Mouse (Mus musculus) kidney, adult 18-20 months (tissue): ENCODE data around the gene Pot1a.

Experiments used
- DNase-seq: peaks from one replicate; pipeline ENCODE4 v3.0.0; 2021

Pot1a gene

DNA sequence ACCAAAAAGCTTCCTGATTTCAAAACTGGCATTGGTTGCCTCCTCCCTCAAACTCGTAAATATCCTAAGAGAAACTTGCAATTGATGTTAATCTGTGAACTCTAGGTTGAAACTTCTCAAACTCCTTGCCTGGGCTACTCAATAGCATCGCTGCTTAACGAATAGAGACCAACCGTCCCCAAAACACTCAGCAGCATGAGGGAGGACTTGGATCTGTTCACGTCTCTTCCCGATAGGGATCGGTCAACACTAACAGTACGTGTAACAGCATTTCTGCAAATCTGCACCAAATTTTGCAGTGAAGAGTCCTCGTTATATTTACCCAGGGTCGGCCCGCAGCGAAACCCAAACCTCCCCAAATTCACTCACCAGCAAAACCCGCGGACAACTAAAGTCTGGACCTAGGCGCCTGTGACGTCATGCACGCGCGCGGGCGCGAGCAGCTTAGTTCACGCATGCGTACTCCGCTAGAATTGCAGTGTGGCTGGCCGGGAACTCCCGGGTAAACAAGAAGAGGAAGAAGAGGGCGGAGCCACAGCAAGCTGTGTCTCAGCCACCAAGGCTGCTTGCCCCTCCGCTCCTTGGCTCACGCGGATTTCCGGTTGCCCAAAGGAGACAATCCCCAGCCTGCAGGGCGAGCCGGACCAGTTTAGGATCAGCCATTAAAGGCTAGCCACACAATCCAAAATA lies at the start of gene Pot1a:
Pot1a (minus strand) TSS at position 441 of the 690 bp plus-strand sequence.
- peak; percentile 96 for DNase-seq

- no peak for DNase-seq
Measured at GRCm38 (mm10) chr6:25836261-25836660, 27.2 kb upstream of the Pot1a start.

GRCm38 (mm10) chr6:25806021-25806420 lies 3.0 kb downstream of the Pot1a start:
- DNase-seq: no peak

- no peak for DNase-seq
Measured at GRCm38 (mm10) chr6:25802269-25802668, 6.8 kb downstream of the Pot1a start.

DNA sequence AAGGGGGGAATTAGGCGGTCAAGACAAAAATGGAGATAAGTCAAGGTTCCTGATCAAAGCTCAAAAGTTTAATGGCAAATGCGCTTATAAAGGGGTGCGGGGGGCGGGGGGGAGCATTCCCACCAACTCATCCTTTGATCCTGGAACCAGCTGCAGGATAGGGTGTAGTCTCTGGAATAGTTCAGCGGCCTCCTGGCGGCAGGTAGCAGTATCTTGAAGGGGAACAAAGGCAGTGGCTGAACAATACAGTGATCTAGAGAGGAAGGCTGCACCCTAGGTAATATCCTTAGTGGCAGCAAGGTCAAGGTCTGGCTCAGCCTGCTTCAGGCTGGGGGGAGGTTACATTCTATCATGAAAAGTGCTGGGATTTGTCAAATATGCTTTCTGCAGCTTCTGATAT lies 7.8 kb downstream of the Pot1a start:
- no peak for DNase-seq

DNA sequence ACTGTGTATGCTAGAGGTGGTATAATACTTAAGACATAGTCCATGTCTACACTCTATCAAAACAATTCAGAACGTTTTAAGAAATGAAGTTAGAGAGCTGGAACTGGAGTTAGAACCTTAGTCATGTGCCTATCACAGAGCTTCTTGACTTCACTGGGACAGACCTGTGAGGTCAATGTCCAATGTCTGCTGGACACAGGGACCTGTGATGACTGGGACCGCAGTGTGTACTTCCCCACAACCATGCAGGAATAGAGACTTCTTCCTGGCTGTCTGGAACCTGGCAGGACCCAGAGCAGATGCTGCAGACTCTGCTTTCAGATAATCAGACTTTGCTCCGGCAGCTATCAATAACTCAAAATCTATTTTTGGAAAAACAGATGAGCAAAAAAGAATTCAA lies 40.8 kb downstream of the Pot1a start:
- no peak for DNase-seq

GRCm38 (mm10) chr6:25767552-25767951 lies 41.5 kb downstream of the Pot1a start:
- DNase-seq: no peak

DNA sequence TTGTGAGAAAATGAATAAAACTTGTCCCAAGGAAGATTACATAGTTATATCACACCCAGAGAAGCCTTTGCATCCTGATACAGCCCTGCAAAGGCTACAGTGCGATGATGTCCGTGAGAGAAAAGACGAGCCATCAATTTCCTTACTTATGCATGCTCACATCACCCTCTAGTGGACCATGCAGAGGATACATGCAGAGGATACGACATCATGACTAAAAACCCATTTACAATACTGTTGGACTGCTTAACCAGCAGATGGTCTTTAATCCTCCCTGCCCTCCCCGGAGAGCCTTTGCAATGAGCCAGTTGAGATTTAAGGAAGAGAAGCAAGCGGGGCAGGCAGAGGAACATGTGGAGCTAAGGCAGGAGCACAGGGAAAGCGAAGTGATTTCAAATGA lies 42.0 kb downstream of the Pot1a start:
- no peak for DNase-seq

GRCm38 (mm10) chr6:25766283-25766682 lies 42.8 kb downstream of the Pot1a start:
- DNase-seq: no peak

DNA sequence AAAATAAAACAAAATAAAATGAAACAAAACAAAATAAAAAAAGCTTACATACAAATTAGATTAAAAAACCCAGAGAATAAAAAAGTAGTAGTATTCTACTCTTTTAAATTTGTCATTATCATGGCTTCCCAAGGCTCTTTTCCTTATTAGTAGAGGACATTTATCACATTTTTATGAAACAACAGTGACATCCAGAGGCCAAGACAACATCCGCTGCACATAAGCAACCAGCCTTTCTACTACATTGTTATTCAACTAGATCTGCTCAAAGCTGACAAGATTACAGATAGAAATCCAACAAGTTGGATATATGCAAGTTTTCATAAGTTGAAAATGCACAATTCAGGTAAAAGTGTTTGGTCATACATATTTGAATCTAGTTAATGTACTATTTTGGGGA lies 56.4 kb downstream of the Pot1a start:
- DNase-seq: no peak

DNA sequence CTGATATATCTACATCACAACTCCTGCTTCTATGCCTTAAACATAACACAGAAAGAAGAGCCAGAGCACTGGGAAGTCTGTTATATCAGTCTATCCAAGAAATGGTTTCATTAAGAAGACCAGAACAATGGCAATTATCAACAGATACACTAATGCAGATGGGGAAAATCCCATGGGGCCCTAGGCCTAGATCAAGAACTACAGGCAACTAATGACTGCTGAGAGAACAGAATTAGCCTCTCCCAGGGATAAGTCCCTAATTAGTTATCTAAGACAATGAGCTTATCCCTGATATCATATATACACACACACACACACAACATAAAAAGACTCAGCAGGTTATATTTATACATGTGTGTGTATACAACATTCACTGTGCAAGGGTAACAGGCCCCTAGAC lies 72.5 kb downstream of the Pot1a start:
- no peak for DNase-seq

- DNase-seq: no peak
Measured at GRCm38 (mm10) chr6:25726560-25726959, 82.5 kb downstream of the Pot1a start.

- no peak for DNase-seq
Measured at GRCm38 (mm10) chr6:25710601-25711000, 98.4 kb downstream of the Pot1a start.

GRCm38 (mm10) chr6:25709250-25709895 lies 99.7 kb downstream of the Pot1a start:
- DNase-seq: no peak

- no peak for DNase-seq
Measured at GRCm38 (mm10) chr6:25699956-25700355, 109.1 kb downstream of the Pot1a start.
